Mouse (Mus musculus) intestine, embryonic 14.5 days (tissue): Measurements from ENCODE around the gene Clec14a. TPM values are rescaled to one million over a fixed set of nuclear protein-coding genes. Genes with fewer than 3 reads are reported as not detected.
"Not testable (repeated sequence)": the region's sequence is repeated elsewhere in the genome, so short reads cannot be mapped to it uniquely, and the experiment has no call there.

Experiments
- ATAC-seq: fragments of 200-750 bp; cut with Nextera tagmentation; replicated peaks from 2 replicates; pipeline ENCODE4 v1.8.0; 2017; ENCODE audit warnings: low read depth, moderate number of reproducible peaks, moderate TSS enrichment, moderate library complexity; ENCODE audit not compliant: low FRiP score, low TSS enrichment
- DNase-seq: peaks from one replicate; pipeline ENCODE4 v3.0.0-alpha.2; 2018; ENCODE audit warnings: low spot score
- H3K27ac ChIP-seq: fragments of 300-500 bp; sonication (generic); 2 replicates; pipeline ENCODE4 v1.5.1; 2014; ENCODE audit warnings: low read depth, mild to moderate bottlenecking, control low read depth
- H3K27me3 ChIP-seq: fragments of 300-500 bp; sonication (generic); replicated peaks from 2 replicates; pipeline ENCODE4 v1.6.1; 2014; ENCODE audit warnings: low read length, control low read depth; ENCODE audit not compliant: control insufficient read depth, insufficient read depth
- H3K36me3 ChIP-seq: fragments of 300-500 bp; sonication (generic); 2 replicates; pipeline ENCODE4 v1.6.1; 2014; ENCODE audit warnings: low read length, control low read depth; ENCODE audit not compliant: control insufficient read depth, insufficient read depth
- H3K4me1 ChIP-seq: fragments of 300-500 bp; sonication (generic); replicated peaks from 2 replicates; pipeline ENCODE4 v1.6.1; 2014; ENCODE audit warnings: low read length, control low read depth, mixed read lengths; ENCODE audit not compliant: control insufficient read depth, insufficient read depth
- H3K4me2 ChIP-seq: fragments of 300-500 bp; sonication (generic); 2 replicates; pipeline ENCODE4 v1.6.1; 2014; ENCODE audit warnings: low read length
- H3K4me3 ChIP-seq: fragments of 300-500 bp; sonication (generic); 2 replicates; pipeline ENCODE4 v1.5.1; 2014; ENCODE audit warnings: low read depth, low read length, control low read depth, mixed read lengths
- H3K9ac ChIP-seq: fragments of 300-500 bp; sonication (generic); 2 replicates; pipeline ENCODE4 v1.6.1; 2014; ENCODE audit warnings: mild to moderate bottlenecking, low read length
- H3K9me3 ChIP-seq: fragments of 300-500 bp; sonication (generic); 2 replicates; pipeline ENCODE4 v1.6.1; 2016; ENCODE audit warnings: low read length, control low read depth; ENCODE audit not compliant: control insufficient read depth
- WGBS: fragments of 180-500 bp; shearing (Covaris S2); extraction: QIAGEN DNeasy Blood & Tissue Kit; methylation state at CpG from one replicate; pipeline ENCODE4 v1.1.7; 2014; 5-methylcytosine and 5-hydroxymethylcytosine counted together
- polyA plus RNA-seq: library from polyadenylated mRNA; unstranded; fragments of >200 nt; fragmentation: Nextera tagmentation; extraction: Ambion mirVana; gene quantifications from 2 replicates; pipeline ENCODE4 v1.2.1, GENCODE M21; 2014

Clec14a gene
- 8.6 and 9.1 TPM in 2 replicates for polyA plus RNA-seq

DNA sequence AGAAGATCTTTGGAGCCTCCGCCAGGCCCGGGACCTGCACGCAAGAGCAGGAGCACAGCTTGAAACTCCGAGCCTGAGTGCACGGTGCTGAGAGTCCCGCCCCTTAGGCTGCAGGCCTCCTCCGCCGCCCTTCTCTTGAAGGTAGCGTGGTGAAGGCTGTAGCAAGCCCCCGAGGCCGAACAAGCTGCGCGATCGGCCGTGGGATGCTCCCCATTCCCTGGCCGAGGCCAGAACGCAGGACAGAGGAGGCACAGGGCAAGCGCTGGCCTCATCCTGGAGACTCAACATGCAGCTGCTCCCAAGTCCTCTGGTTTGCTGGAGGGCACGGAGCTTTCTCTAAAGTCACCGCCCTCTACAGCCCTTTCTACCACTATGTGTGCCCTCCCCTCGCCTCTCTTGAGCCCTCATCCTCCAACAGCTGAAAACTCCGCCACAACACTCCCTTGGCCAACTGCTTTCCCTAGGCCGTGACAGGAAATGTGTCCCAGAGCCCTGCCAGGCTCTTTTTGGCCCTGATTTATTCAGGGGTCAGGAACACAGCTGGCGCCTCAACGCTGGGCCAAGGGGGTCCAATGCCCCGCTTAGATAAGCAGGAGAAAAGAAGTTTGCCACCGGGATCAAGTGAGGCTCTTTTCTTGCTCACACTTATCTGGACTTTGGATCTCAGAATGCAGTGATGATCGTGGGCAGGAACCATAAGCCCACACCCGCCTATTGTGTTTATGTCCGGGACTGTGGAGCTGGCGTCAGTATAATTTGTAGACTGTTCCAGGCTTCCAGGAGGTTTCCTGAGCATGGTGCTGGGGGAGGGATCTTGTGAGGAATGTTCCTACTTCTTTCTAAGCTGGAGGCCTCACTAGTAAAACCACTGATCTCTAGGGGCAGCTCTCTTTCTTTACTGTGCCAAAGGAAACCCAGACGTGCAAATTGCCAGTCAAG is at the start of gene Clec14a:
Gene Clec14a, minus strand, starts transcription at position 728 of the 939 bp plus-strand sequence.
- DNase-seq, result peak; percentile 72
- Histone ChIP-seq H3K4me3 (peak within 1 kb of the TSS; percentile 40), H3K36me3 (no peaks in the 10 kb centered on the region), H3K27ac (peak within 1 kb of the TSS; percentile 65), H3K27me3 (no peaks in the 10 kb centered on the region), H3K4me1 (peaks cover 2% of the 10 kb centered on the region; the same call in 1 of the 2 replicates), H3K9me3 (no peaks in the 10 kb centered on the region), H3K4me2 (peak within 1 kb of the TSS; percentile 70), H3K9ac (peak within 1 kb of the TSS; percentile 59)
- peak; percentile 89 for ATAC-seq
- WGBS, result 6% methylated on average over 32 of the region's 32 CpGs

DNA sequence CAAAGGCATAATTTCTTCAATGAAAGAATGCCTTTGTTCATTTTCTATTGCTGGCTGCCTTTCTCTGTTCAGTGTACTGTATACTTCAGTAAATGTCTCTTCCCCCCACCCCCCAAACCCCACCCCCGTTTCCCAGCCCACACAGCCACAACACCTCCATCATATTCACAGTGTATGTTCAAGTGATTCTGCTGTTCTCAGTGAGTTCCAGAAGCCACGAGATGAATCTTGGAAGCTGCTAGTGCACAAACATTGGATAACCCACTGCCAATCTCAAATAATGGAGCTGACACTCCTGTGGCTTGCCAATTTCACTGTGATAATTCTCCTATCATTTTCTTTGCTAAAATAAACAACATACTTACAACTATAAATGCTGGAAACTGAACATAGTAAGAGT is 38.7 kb upstream of the Clec14a start:
- no peak overlapping the region for H3K4me2 ChIP-seq
- DNase-seq (no peak), ATAC-seq (no peak)
- WGBS, result 73% methylated on average over 2 of the region's 2 CpGs
- no peaks in the 10 kb centered on the region for H3K4me1 ChIP-seq
- H3K4me3 ChIP-seq, result no peak overlapping the region
- H3K27me3 ChIP-seq, result no peaks in the 10 kb centered on the region
- no peak overlapping the region for H3K27ac ChIP-seq
- no peak overlapping the region for H3K9ac ChIP-seq
- no peaks in the 10 kb centered on the region for H3K9me3 ChIP-seq
- H3K36me3 ChIP-seq, result no peaks in the 10 kb centered on the region

DNA sequence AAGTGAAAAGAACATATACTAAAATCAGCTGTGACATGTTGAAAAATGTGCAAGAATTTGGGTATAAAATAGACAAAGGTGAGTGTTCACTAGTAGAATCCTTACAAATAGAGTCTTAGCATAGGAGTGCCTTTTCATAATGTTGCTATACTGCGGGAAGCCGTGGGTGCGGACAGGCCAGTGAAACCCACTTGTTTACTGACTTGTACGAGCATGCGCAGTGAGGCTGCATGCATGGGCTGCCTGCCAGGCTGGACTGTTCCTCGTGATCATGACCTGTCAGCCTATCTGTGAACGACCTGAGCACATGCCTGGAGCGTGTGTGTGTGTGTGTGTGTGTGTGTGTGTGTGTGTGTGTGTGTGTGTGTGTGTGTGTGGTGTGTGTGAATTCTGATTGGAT is 37.3 kb upstream of the Clec14a start:
- H3K4me1 ChIP-seq, H3K36me3 ChIP-seq, H3K4me2 ChIP-seq, H3K27me3 ChIP-seq, H3K27ac ChIP-seq, ATAC-seq, H3K9me3 ChIP-seq, H3K4me3 ChIP-seq, DNase-seq, H3K9ac ChIP-seq: not testable (repeated sequence)
- WGBS, result 64% methylated on average over 8 of the region's 8 CpGs

DNA sequence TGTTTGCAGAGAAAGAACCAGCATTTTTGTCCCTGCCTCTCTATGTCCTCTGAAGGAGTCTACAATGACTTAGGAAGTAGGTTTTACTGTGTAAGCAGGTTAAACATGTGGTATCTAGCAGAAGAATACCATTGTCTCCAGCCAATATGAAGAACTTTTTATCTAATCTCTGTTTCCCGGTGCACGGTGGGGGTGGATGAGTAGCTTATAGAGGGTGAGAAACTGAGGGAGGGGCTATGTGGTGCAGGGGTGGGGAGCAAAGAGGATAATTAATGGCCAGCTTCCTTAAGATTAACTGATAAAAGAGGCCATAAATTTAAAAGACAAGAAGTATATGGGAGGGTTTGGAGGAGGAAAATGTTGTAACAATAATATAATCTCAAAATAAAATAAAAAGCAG is 36.5 kb upstream of the Clec14a start:
- H3K27me3 ChIP-seq, result no peaks in the 10 kb centered on the region
- no peak for ATAC-seq
- no peak overlapping the region for H3K4me2 ChIP-seq
- no peak overlapping the region for H3K4me3 ChIP-seq
- whole genome bisulfite sequencing, result 29% methylated on average over 2 of the region's 2 CpGs
- no peak for DNase-seq
- no peaks in the 10 kb centered on the region for H3K4me1 ChIP-seq
- H3K9me3 ChIP-seq, result no peaks in the 10 kb centered on the region
- H3K36me3 ChIP-seq, result no peaks in the 10 kb centered on the region
- no peak overlapping the region for H3K27ac ChIP-seq
- no peak overlapping the region for H3K9ac ChIP-seq

DNA sequence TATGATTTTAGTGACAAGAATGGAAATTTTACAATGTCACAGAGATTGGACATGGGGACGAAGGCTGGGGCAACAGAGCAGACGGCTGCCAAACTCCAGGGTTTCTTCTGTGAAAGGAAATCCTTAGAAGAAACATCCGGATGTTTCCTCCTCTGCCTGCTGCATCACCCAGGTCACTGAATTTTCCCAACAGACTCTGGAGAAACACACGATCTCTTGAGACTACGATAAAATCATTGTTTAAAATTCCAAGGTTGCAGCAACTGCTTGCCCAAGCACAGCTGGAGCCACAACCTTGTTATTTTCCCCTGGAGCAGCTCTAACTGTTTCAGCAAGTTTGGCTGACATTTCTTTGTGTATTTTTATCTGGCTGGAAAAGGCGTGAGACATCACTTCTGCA is 27.9 kb upstream of the Clec14a start:
- H3K27me3 ChIP-seq, result no peaks in the 10 kb centered on the region
- no peak for ATAC-seq
- no peak for DNase-seq
- H3K4me3 ChIP-seq, result no peak overlapping the region
- WGBS, result 55% methylated on average over 6 of the region's 6 CpGs
- H3K36me3 ChIP-seq, result no peaks in the 10 kb centered on the region
- H3K4me2 ChIP-seq, result no peak overlapping the region
- no peak overlapping the region for H3K9ac ChIP-seq
- H3K4me1 ChIP-seq, result no peaks in the 10 kb centered on the region
- H3K27ac ChIP-seq, result no peak overlapping the region
- H3K9me3 ChIP-seq, result no peaks in the 10 kb centered on the region

DNA sequence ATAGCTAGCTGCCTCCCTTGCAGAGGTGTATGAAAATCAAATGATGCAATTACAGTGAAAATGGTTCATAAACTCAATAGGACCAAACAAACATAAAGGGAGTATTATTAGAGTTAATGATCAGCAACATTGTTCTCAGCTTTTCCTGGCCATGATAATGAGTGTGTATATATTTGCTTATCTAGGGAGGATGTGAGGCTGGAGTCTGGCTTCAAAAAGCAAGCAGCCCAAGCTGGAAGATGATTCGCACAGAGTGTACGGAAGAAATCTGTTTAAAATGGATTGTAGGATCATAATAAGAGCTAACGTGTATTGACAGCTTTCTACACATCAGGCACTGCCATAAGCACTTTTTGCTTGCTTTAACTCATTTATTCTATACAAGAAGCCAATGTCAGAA is 16.8 kb upstream of the Clec14a start:
- H3K4me2 ChIP-seq, result no peak overlapping the region
- no peak overlapping the region for H3K4me3 ChIP-seq
- 88% methylated on average over 3 of the region's 3 CpGs for WGBS
- H3K36me3 ChIP-seq, result no peaks in the 10 kb centered on the region
- H3K9ac ChIP-seq, result no peak overlapping the region
- ATAC-seq (no peak), DNase-seq (no peak)
- H3K27ac ChIP-seq, result no peak overlapping the region
- no peaks in the 10 kb centered on the region for H3K9me3 ChIP-seq
- H3K27me3 ChIP-seq, result no peaks in the 10 kb centered on the region
- no peaks in the 10 kb centered on the region for H3K4me1 ChIP-seq

DNA sequence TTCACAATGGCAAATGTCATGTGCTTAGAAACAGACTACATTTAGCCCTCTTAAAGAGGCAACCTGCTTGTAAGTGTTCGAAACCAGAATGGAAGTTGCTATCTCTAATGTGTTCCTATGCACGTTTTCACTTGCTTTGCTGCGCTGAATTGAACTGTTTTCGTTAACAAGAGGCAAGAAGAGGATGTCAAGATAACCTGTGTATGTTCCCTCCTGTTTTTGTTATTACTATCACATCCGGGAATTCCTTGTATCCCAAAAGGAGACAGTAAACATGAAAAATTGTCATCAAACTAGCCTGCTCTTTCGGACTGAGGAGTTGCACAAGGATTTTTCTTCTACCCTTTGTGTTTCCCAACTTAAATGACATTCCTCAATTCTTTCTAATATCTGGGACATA is 1.4 kb upstream of the Clec14a start:
- Histone ChIP-seq H3K27ac (no peak overlapping the region), H3K27me3 (no peaks in the 10 kb centered on the region), H3K9ac (no peak overlapping the region), H3K9me3 (no peaks in the 10 kb centered on the region), H3K4me1 (peaks cover 2% of the 10 kb centered on the region; the same call in 1 of the 2 replicates), H3K4me2 (no peak overlapping the region), H3K36me3 (no peaks in the 10 kb centered on the region), H3K4me3 (no peak overlapping the region)
- no peak for DNase-seq
- no peak for ATAC-seq
- 72% methylated on average over 6 of the region's 6 CpGs for WGBS

DNA sequence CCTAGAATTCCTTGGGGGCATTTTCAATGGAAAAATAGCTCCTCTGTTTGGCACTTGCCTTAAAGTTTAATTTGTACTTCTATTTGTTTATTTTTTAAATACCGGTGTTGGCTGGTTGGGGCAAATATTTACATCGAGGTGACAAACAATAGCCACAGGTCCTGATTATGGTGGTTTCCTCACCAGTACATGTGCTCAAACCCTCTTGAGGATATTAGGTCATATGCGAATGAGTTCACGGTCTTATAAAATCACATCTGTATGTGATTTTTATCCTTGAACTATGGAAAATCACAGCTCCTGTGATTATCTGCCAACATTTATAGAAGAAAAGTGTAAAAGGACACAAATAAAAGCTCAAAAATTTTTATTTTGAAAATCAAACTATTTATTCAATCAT is 415 bp upstream of the Clec14a start:
- Histone ChIP-seq H3K27ac (peak overlapping the region; percentile 65; the same call in 1 of the 2 replicates), H3K4me1 (peaks cover 2% of the 10 kb centered on the region; the same call in 1 of the 2 replicates), H3K4me3 (no peak overlapping the region), H3K9me3 (no peaks in the 10 kb centered on the region), H3K36me3 (no peaks in the 10 kb centered on the region), H3K4me2 (no peak overlapping the region), H3K9ac (no peak overlapping the region), H3K27me3 (no peaks in the 10 kb centered on the region)
- no peak for ATAC-seq
- 70% methylated on average over 4 of the region's 4 CpGs for WGBS
- no peak for DNase-seq

DNA sequence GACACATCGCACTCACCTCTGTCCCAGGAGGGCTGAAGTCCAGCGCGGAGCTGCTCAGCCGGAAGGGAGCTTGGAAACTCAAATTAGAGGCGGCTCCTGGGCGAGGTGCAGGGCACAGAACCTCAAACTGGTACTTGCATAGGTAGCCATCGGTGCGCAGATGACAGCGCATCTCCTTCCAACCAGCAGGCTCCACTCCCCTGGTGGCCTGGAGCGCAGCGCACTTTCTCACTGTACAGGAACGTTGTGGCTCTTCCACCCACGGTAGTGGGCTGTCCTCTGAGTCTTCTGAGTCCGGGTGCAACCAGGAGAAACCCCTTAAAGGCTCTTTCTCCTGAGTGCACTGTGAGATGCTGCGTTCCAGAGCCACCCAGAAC is 916 bp downstream of the Clec14a start:
- 9% methylated on average over 15 of the region's 15 CpGs for WGBS
- Histone ChIP-seq H3K9ac (peak overlapping the region; percentile 59), H3K4me3 (peak overlapping the region; percentile 40), H3K9me3 (no peaks in the 10 kb centered on the region), H3K4me1 (peaks cover 2% of the 10 kb centered on the region; the same call in 1 of the 2 replicates), H3K27ac (peak overlapping the region; percentile 65), H3K4me2 (peak overlapping the region; percentile 70), H3K27me3 (no peaks in the 10 kb centered on the region), H3K36me3 (no peaks in the 10 kb centered on the region)
- ATAC-seq, result peak; percentile 70
- no peak for DNase-seq
